Mouse (Mus musculus) intestine, embryonic 14.5 days (tissue): ENCODE data around the gene Cep170. TPM values are rescaled to one million over a fixed set of nuclear protein-coding genes. Genes with fewer than 3 reads are reported as not detected.

Experiments
- ATAC-seq: fragments of 200-750 bp; cut with Nextera tagmentation; replicated peaks from 2 replicates; pipeline ENCODE4 v1.8.0; 2017; ENCODE audit warnings: low read depth, moderate number of reproducible peaks, moderate TSS enrichment, moderate library complexity; ENCODE audit not compliant: low FRiP score, low TSS enrichment
- DNase-seq: peaks from one replicate; pipeline ENCODE4 v3.0.0-alpha.2; 2018; ENCODE audit warnings: low spot score
- H3K27ac ChIP-seq: fragments of 300-500 bp; sonication (generic); 2 replicates; pipeline ENCODE4 v1.5.1; 2014; ENCODE audit warnings: low read depth, mild to moderate bottlenecking, control low read depth
- H3K27me3 ChIP-seq: fragments of 300-500 bp; sonication (generic); replicated peaks from 2 replicates; pipeline ENCODE4 v1.6.1; 2014; ENCODE audit warnings: low read length, control low read depth; ENCODE audit not compliant: control insufficient read depth, insufficient read depth
- H3K36me3 ChIP-seq: fragments of 300-500 bp; sonication (generic); 2 replicates; pipeline ENCODE4 v1.6.1; 2014; ENCODE audit warnings: low read length, control low read depth; ENCODE audit not compliant: control insufficient read depth, insufficient read depth
- H3K4me1 ChIP-seq: fragments of 300-500 bp; sonication (generic); replicated peaks from 2 replicates; pipeline ENCODE4 v1.6.1; 2014; ENCODE audit warnings: low read length, control low read depth, mixed read lengths; ENCODE audit not compliant: control insufficient read depth, insufficient read depth
- H3K4me2 ChIP-seq: fragments of 300-500 bp; sonication (generic); 2 replicates; pipeline ENCODE4 v1.6.1; 2014; ENCODE audit warnings: low read length
- H3K4me3 ChIP-seq: fragments of 300-500 bp; sonication (generic); 2 replicates; pipeline ENCODE4 v1.5.1; 2014; ENCODE audit warnings: low read depth, low read length, control low read depth, mixed read lengths
- H3K9ac ChIP-seq: fragments of 300-500 bp; sonication (generic); 2 replicates; pipeline ENCODE4 v1.6.1; 2014; ENCODE audit warnings: mild to moderate bottlenecking, low read length
- H3K9me3 ChIP-seq: fragments of 300-500 bp; sonication (generic); 2 replicates; pipeline ENCODE4 v1.6.1; 2016; ENCODE audit warnings: low read length, control low read depth; ENCODE audit not compliant: control insufficient read depth
- WGBS: fragments of 180-500 bp; shearing (Covaris S2); extraction: QIAGEN DNeasy Blood & Tissue Kit; methylation state at CpG from one replicate; pipeline ENCODE4 v1.1.7; 2014; 5-methylcytosine and 5-hydroxymethylcytosine counted together
- polyA plus RNA-seq: library from polyadenylated mRNA; unstranded; fragments of >200 nt; fragmentation: Nextera tagmentation; extraction: Ambion mirVana; gene quantifications from 2 replicates; pipeline ENCODE4 v1.2.1, GENCODE M21; 2014

Gene Cep170
- polyA plus RNA-seq, 1 experiment from 2014 or later: 23.5 TPM

GRCm38 (mm10) chr1:176821929-176822328 is 8.1 kb upstream of the Cep170 start:
- no peak overlapping the region for H3K4me2 ChIP-seq
- DNase-seq: no peak
- H3K4me1 ChIP-seq: peaks cover 16% of the 10 kb centered on the region

GRCm38 (mm10) chr1:176818763-176819162 is 4.9 kb upstream of the Cep170 start:
- H3K4me3 ChIP-seq: no peak overlapping the region
- no peaks in the 10 kb centered on the region for H3K36me3 ChIP-seq
- H3K4me2 ChIP-seq: no peak overlapping the region
- H3K9me3 ChIP-seq: no peaks in the 10 kb centered on the region
- H3K9ac ChIP-seq: no peak overlapping the region
- no peak for DNase-seq
- H3K27ac ChIP-seq: peak overlapping the region; percentile 22; the same call in 1 of the 2 replicates
- peaks cover 11% of the 10 kb centered on the region for H3K4me1 ChIP-seq
- WGBS: 46% methylated on average over 6 of the region's 6 CpGs
- no peak for ATAC-seq
- H3K27me3 ChIP-seq: no peaks in the 10 kb centered on the region

More at GRCm38 (mm10) chr1:176821929-176822328, 8.1 kb upstream of the Cep170 start:
- no peak for ATAC-seq
- 11% methylated on average over 1 of the region's 1 CpGs for WGBS
- Histone ChIP-seq H3K4me3 (no peak overlapping the region), H3K9ac (no peak overlapping the region), H3K36me3 (no peaks in the 10 kb centered on the region), H3K9me3 (no peaks in the 10 kb centered on the region), H3K27ac (no peak overlapping the region), H3K27me3 (no peaks in the 10 kb centered on the region)

DNA sequence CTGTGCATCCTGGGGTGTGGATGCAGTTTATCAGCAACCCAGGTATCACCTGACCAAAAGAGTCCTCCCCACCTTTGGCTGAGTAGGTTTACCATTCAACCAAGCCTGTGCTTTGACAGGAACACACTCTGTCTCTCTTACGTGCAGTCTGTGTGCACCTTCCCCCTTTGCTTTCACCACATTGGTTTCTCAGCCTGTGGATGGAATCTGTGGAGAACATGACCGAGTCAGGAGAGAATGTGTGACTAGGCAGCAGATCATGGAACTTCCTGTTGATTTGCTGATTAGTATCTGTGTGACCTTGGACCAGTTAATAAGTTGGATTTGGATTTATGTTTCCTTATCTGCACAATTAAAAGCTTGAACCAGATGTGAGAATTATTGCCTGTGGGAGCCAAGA is 4.3 kb upstream of the Cep170 start:
- H3K27ac ChIP-seq: peak overlapping the region; percentile 22; the same call in 1 of the 2 replicates
- H3K9ac ChIP-seq: no peak overlapping the region
- no peaks in the 10 kb centered on the region for H3K27me3 ChIP-seq
- no peak overlapping the region for H3K4me2 ChIP-seq
- no peak overlapping the region for H3K4me3 ChIP-seq
- H3K9me3 ChIP-seq: no peaks in the 10 kb centered on the region
- no peak for ATAC-seq
- DNase-seq: no peak
- WGBS: 76% methylated on average over 2 of the region's 2 CpGs
- H3K4me1 ChIP-seq: peaks cover 10% of the 10 kb centered on the region
- H3K36me3 ChIP-seq: no peaks in the 10 kb centered on the region

GRCm38 (mm10) chr1:176816728-176817127 is 2.9 kb upstream of the Cep170 start:
- H3K9ac ChIP-seq: no peak overlapping the region
- no peak overlapping the region for H3K27ac ChIP-seq
- H3K27me3 ChIP-seq: no peaks in the 10 kb centered on the region
- H3K4me2 ChIP-seq: no peak overlapping the region
- WGBS: 80% methylated on average over 4 of the region's 4 CpGs
- peaks cover 15% of the 10 kb centered on the region; the same call in 1 of the 2 replicates for H3K4me1 ChIP-seq
- ATAC-seq (no peak), DNase-seq (no peak)
- no peaks in the 10 kb centered on the region for H3K9me3 ChIP-seq
- no peak overlapping the region for H3K4me3 ChIP-seq
- no peaks in the 10 kb centered on the region for H3K36me3 ChIP-seq

DNA sequence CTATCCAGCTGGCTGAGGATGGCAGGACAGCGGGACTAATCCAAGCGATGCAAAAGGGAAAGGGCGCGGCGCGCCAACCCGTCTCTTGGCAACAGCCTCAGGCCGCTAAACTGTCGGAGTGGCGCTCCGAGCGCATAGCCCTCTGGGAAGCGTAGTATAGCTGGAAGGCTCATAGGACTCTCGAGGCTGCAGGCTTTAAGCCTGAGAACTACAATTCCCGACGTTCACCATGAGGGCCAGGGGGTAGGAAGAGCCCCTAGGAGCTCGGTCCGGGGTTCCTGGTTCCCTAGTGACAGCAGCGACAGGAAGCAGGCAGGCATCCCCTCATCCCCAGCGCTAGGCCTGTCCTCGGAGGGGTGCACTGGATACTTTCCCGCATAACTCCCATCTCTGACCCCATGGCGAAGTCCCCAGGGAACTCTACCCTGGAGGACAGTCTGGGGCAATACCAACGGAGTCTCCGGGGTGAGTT is 760 bp upstream of the Cep170 start, which contains the start of gene Sdccag8:
Gene Sdccag8 (plus strand): TSS at position 70 of the 472 bp plus-strand sequence.
- WGBS: 0% methylated on average over 25 of the region's 25 CpGs

DNA sequence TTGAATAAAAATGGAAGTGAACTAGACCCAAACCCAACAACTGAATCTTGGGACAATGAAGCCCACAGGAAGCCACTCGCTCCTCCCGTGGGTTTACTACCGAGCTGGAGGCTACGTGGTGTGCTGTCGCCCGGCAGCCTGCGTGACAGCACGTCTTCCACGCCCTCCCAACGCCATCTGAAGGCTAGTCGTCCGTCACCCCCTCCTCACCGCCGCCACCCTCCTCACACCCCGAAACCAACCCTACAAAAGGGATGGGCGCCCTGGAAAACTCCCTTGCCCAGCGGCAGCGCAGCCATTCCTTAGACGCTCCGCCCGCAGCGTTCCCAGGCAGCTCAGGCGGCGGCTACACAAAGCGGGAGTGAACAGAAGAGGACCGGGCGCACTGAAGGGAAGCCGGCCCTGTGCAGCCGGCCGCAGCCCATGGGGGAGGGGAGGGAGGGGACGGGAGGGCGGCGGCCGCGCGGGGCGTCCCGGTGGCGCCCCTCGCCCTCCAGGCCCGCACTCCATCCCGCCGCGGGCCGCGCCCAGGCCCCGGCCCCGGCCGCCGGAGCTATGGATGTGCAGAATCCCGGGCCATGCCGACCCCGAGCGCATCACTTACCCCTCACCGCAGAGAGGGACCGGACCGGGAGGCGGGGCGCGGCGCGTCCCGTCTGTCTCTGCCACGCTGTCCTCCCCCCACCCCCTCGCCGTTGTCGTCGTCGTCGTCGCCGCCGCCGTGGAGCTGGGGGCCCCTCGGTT is 403 bp downstream of the Cep170 start:
- Histone ChIP-seq H3K9ac (peak overlapping the region; percentile 82), H3K36me3 (no peaks in the 10 kb centered on the region), H3K27ac (peak overlapping the region; percentile 94), H3K27me3 (no peaks in the 10 kb centered on the region), H3K9me3 (no peaks in the 10 kb centered on the region), H3K4me2 (peak overlapping the region; percentile 68), H3K4me1 (peaks cover 11% of the 10 kb centered on the region), H3K4me3 (peak overlapping the region; percentile 84)
- under 1% methylated on average over 43 of the region's 75 CpGs for WGBS
- peak; percentile 74 for ATAC-seq
- DNase-seq: peak; percentile 81

More for the DNA sequence above, 760 bp upstream of the Cep170 start, which contains the start of gene Sdccag8:
- Histone ChIP-seq H3K27ac (peak within 1 kb of the TSS; percentile 94), H3K4me2 (peak within 1 kb of the TSS; percentile 68), H3K4me3 (peak within 1 kb of the TSS; percentile 84), H3K36me3 (no peaks in the 10 kb centered on the region), H3K27me3 (no peaks in the 10 kb centered on the region), H3K9me3 (no peaks in the 10 kb centered on the region), H3K4me1 (peaks cover 15% of the 10 kb centered on the region; the same call in 1 of the 2 replicates), H3K9ac (peak within 1 kb of the TSS; percentile 82)
- no peak for DNase-seq
- peak; percentile 94 for ATAC-seq

DNA sequence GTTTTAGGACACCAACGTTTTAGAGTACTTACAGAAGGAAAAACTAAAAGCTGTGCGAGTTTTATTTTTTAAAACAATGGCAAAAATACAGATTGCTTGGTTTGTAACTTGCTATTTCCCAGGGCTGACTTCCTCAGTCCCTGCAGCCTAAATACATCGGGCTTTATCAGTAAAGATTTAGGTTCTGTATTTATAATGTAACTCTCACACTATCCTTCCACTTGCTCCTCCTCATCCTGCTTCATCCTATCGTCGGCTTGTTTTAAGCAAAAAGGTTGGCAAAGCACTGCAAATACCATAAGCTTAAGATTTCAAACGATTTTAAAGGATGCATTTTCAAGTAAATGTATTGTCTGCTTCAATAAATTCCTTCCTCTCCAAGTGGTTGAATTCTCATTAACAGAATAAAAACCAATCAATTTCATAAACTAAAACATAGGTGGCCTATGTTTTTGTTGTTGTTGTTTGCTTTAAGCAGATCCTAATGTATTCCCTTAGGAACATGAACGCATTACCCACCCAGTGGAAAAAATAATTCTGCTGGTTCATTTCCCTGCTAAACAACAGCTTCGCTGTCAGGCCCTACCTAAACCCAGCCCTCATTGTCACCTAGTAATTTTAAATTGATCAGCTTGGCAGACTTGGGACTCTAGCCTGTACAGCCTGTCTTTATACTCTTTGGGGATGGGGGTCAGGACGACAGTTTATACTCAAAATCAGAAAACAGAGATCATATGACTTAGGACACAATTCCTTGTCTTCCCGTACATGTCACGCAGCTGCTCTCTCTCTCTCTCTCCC is 1.2 kb downstream of the Cep170 start:
- Histone ChIP-seq H3K4me1 (peaks cover 6% of the 10 kb centered on the region), H3K27me3 (no peaks in the 10 kb centered on the region), H3K4me2 (peak overlapping the region; percentile 68), H3K4me3 (peak overlapping the region; percentile 84), H3K9me3 (no peaks in the 10 kb centered on the region), H3K36me3 (no peaks in the 10 kb centered on the region), H3K27ac (peak overlapping the region; percentile 94), H3K9ac (peak overlapping the region; percentile 82)
- WGBS: 13% methylated on average over 11 of the region's 11 CpGs
- DNase-seq: peak; percentile 55
- no peak for ATAC-seq

DNA sequence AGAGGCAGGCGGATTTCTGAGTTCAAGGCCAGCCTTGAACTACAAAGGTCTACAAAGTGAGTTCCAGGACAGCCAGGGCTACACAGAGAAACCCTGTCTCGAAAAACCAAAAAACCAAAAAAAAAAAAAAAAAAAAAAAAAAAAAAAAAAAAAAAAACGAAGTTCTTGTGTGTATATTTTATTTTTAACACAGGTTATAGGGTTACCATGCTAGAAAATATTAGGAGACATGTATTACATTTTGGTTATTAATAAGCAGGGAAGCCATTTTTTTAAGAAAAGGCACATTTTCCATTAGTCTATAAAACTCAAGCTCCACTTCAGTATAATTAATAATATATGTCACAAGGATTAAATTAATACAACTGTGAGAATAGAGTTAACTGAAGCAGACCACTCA is 2.0 kb downstream of the Cep170 start:
- Histone ChIP-seq H3K4me2 (peak overlapping the region; percentile 68), H3K36me3 (no peaks in the 10 kb centered on the region), H3K9ac (no peak overlapping the region), H3K9me3 (no peaks in the 10 kb centered on the region), H3K4me3 (peak overlapping the region; percentile 84), H3K27ac (no peak overlapping the region), H3K27me3 (no peaks in the 10 kb centered on the region), H3K4me1 (peaks cover 6% of the 10 kb centered on the region)
- WGBS: 80% methylated on average over 3 of the region's 3 CpGs
- ATAC-seq (no peak), DNase-seq (no peak)
